Mouse (Mus musculus) spleen, postnatal 0 days (tissue): ENCODE results near the gene Skiv2l. TPM values are rescaled to one million over a fixed set of nuclear protein-coding genes. Genes with fewer than 3 reads are reported as not detected.

Experiments
- polyA plus RNA-seq: library from polyadenylated mRNA; unstranded; fragments of >200 nt; fragmentation: Nextera tagmentation; extraction: Ambion mirVana; gene quantifications from 2 replicates; pipeline ENCODE4 v1.2.1, GENCODE M21; 2015

The Skiv2l gene
- 22.8 and 27.9 TPM in 2 replicates for polyA plus RNA-seq

DNA sequence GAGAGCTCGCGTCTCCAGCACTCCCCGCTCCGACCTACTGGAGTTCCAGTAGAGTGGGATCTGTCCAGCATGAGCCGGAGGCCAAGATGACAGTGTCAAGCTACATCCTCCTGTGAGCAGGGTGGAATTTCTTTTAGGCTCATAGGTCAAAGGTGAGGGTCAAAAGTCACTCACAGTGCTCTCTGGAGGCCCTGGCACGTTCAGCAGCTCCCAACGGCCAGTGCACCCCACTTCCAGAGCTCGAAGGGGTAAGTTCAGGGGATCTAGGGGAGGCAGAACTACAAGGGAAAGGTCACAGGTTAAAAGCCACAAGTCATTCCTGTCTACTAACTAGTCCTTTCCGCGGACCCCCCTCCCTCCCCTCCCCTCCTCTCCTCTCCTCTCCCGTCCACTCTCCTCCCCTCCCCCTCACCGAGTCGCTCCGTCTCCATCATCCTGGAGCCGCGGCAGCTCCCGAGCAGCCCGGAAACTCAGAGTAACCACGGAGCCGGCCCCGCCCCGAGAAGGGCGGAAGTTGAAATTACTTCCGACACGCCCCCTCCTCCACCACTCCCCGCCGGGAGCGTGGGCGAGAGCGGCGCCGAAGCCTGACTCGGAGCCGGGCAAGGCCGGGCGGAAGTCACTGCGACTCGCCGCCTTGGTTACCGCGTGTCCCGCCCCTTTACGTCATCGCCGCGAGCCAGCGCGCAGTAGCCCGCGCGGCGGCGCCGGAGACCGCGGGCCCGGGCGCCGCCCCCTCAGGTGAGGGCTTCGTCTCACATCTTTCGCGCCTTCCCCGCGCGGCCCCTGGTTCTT is at the start of gene Skiv2l, which contains the start of gene Nelfe:
Gene Skiv2l (minus strand): TSS at position 489 of the 795 bp plus-strand sequence.
Gene Nelfe (plus strand): TSS at position 670 of the 795 bp plus-strand sequence.

DNA sequence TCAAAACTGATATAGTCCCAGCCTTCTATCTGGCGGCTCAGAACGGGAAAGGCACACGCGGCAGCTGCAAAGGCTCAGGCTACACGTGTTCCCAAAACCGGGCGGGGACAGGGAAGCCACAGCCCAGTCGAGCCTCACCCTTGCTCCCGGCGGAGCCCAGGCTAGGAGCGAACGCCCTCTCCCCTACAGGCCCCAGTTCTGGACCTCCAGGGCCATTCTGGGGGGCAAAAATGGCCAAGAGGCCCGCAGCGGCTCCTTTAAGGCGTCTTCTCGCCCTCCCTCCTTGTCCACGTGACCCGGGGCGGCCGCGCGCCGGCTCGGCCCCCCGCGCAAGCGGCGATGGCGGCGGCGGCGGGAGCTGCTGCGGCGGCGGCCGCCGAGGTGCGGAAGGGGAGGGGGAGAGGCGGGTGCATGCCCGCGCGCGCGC is 48.2 kb upstream of the Skiv2l start, which contains the start of the genes C2 and Ehmt2:
Gene C2 (minus strand): TSS at position 106 of the 427 bp plus-strand sequence.
Gene Ehmt2 (plus strand): TSS at position 310 of the 427 bp plus-strand sequence.

DNA sequence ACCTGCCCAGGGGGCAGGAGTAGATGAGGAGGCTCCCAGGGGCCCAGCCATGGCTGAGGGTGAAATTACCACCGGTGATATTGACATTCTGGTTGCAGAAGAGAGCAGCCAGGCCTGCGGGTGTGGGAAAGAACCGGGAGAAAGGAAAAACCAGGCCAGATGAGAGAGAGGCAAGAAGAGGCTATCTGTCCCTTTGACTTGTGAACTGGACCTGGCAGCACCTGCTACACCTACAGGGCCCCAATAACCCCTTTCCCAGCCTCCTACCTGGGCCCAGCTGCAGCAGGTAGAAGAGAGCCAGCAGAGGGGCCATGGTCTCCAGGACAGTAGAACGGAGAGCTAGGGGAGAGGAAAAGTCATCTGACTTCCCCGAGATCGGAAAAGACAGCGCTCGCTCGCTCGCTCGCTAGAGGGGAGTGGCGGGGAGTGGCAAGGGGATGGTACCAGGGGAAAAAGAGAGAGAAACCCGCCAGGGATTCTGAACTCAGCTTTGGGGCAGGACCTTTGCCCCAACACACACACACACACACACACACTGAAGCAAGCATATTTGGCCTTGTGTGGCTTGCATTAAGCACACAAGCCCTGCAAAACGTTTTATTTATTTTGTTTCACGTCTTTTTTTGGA is 31.8 kb upstream of the Skiv2l start, which contains the start of gene Gm20547:
Gene Gm20547 (minus strand): TSS at position 360 of the 628 bp plus-strand sequence.

DNA sequence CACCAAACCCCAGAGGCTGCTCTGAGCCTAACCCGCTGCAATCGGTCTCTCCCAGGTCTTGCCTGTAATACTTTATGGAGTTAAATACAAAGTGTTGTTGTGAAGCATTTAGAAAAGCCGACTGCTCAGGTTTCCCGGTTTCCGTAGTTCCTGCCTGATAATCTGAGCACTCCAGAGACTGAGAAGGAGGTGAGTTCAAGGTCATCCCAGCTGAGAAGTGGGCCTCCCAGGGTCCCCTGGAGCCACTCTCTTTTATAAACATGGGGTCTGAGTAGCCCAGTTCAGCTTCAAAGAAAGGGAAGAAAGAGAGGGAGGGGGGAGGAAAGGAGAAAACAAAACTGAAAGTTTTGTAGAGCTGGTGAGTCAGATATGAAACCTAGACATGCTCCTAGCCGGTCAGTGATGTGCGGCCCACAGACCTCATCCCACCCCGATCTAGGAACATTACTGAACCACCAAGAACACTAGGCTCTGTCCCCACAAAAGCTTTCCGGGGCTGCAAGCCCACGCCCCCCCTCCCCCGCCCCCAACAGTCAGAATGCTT is 29.4 kb upstream of the Skiv2l start, which contains the start of gene Zbtb12:
Gene Zbtb12 (plus strand): TSS at position 148 of the 544 bp plus-strand sequence.

DNA sequence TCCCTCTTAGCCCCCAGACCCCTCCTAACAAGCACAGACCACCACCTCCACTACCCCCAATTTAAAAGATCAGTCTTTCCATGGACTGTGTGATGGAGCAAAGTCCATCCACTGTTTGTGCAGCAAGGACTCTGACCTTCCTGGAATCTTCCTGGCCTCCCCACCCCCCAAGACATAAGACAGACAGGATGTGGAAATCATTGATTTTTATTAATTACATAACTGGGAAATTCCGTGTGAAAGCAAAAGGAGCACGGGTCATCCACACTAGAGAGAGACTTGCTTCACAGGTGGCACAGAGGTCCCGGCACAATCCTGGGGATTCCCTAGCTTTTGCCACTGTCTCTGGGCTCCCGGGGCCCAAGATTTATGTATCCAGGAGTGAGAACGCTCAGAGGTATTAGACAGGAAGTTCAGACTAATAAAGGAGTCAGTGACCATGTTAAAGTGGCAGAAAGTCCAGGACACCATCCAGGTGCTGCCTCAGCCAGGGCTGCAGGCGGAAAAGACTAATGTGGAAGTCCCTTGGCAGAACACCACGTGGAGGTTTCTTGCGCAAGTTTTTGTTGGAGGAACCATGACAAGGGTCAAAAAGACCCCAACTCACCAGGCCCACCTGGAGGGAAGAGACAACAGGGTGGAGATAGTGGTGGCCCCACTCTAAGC is 12.5 kb upstream of the Skiv2l start, which contains the start of gene Cfb:
Gene Cfb (minus strand): TSS at position 103 of the 666 bp plus-strand sequence.

DNA sequence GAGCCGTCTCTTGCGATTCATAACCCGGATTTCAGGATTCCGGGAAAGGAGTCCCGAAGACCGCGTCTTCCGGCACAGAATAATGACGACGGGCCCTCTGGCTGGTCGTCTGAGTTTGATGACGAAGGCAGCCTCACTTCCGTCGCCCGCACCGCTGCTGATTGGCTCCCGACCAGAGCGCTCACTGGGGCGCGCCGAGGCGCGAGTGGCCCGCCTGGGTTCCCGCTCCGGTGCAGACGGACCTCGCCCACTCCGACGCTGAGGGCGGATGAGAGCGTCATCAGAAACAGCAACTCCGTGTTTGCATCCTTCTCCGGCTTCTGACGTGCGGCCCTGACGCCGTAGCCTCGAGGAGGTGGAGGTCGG is 13.2 kb downstream of the Skiv2l start, which contains the start of the genes Stk19 and Dxo:
Gene Stk19 (minus strand): TSS at position 90 of the 366 bp plus-strand sequence.
Gene Dxo (plus strand): TSS at position 164 of the 366 bp plus-strand sequence.

DNA sequence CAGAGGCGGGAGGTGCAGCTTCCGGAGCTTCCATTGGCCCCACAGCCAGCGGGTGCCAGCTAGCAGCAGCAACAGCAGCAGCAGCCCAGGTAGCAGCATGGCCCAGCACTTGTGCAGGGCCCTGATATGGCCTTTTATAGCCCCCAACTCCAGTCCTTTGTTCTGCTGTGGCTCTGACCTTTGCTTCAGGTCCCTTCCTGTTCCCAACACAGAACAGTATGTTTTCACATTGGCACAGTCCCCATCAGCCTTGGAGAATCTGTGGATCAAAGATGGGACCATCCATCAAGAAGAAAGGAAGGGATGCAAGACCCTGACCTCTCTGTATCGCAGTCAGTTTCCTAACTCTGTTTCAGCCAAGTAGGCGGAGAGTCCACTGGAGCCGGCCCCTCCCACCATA is 45.7 kb downstream of the Skiv2l start, which contains the start of gene Cyp21a1:
Gene Cyp21a1 (minus strand): TSS at position 261 of the 400 bp plus-strand sequence.

Other genes with a start within 250 kb of the Skiv2l start
- gene Rnf5, start 246.5 kb downstream of the Skiv2l start, polyA plus RNA-seq, result 70.9 and 75.6 TPM in 2 replicates
- gene Agpat1, start 245.9 kb downstream of the Skiv2l start, polyA plus RNA-seq, result 22.9 and 23.1 TPM in 2 replicates
- gene Egfl8, start 234.2 kb downstream of the Skiv2l start, polyA plus RNA-seq, result 2.1 and 2.8 TPM in 2 replicates
- 10.5 and 14.2 TPM in 2 replicates for gene Ppt2, start 221.7 kb downstream of the Skiv2l start, polyA plus RNA-seq
- gene Prrt1, start 220.7 kb downstream of the Skiv2l start, polyA plus RNA-seq, result 0.11 and 0.19 TPM in 2 replicates
- 6.8 and 8.6 TPM in 2 replicates for gene Fkbpl, start 205.4 kb downstream of the Skiv2l start, polyA plus RNA-seq
- 18.6 and 26.1 TPM in 2 replicates for gene Atf6b, start 203.1 kb downstream of the Skiv2l start, polyA plus RNA-seq
- 2.2 and 3.9 TPM in 2 replicates for gene Tnxb, start 179.7 kb downstream of the Skiv2l start, polyA plus RNA-seq
- 2.7 and 2.8 TPM in 2 replicates for gene C4b, start 106.3 kb downstream of the Skiv2l start, polyA plus RNA-seq
- gene Cyp21a1, start 45.6 kb downstream of the Skiv2l start, polyA plus RNA-seq, result not detected in 2 replicates
- gene Stk19, start 13.3 kb downstream of the Skiv2l start, polyA plus RNA-seq, result 33.1 and 34.3 TPM in 2 replicates
- gene Dxo, start 13.2 kb downstream of the Skiv2l start, polyA plus RNA-seq, result 32.9 and 33.7 TPM in 2 replicates
- gene Nelfe, start 181 bp upstream of the Skiv2l start, polyA plus RNA-seq, result 49.8 and 51.5 TPM in 2 replicates
- 5.7 and 8.3 TPM in 2 replicates for gene Cfb, start 12.3 kb upstream of the Skiv2l start, polyA plus RNA-seq
- gene Zbtb12, start 29.3 kb upstream of the Skiv2l start, polyA plus RNA-seq, result 0.99 and 1.2 TPM in 2 replicates
- gene Gm20547, start 31.8 kb upstream of the Skiv2l start, polyA plus RNA-seq, result not detected in 2 replicates
- 7.5 and 11.8 TPM in 2 replicates for gene C2, start 48.1 kb upstream of the Skiv2l start, polyA plus RNA-seq
- 26.6 and 32.9 TPM in 2 replicates for gene Ehmt2, start 48.3 kb upstream of the Skiv2l start, polyA plus RNA-seq
- gene Slc44a4, start 64.3 kb upstream of the Skiv2l start, polyA plus RNA-seq, result 0.08 and 0.25 TPM in 2 replicates
- 15.6 and 21.0 TPM in 2 replicates for gene Neu1, start 81.0 kb upstream of the Skiv2l start, polyA plus RNA-seq
- gene Hspa1b, start 109.0 kb upstream of the Skiv2l start, polyA plus RNA-seq, result 0.13 and 0.32 TPM in 2 replicates
- gene Gm20481, start 119.7 kb upstream of the Skiv2l start, polyA plus RNA-seq, result not detected in 2 replicates
- gene Hspa1a, start 121.9 kb upstream of the Skiv2l start, polyA plus RNA-seq, result 1.7 and 1.8 TPM in 2 replicates
- gene Hspa1l, start 122.5 kb upstream of the Skiv2l start, polyA plus RNA-seq, result 0.23 and 0.30 TPM in 2 replicates
- gene Lsm2, start 131.7 kb upstream of the Skiv2l start, polyA plus RNA-seq, result 138 and 160 TPM in 2 replicates
- 104 and 108 TPM in 2 replicates for gene Vars, start 150.8 kb upstream of the Skiv2l start, polyA plus RNA-seq
- gene Vwa7, start 166.4 kb upstream of the Skiv2l start, polyA plus RNA-seq, result 0.40 and 0.49 TPM in 2 replicates
- 19.7 and 23.0 TPM in 2 replicates for gene Sapcd1, start 177.8 kb upstream of the Skiv2l start, polyA plus RNA-seq
- gene Msh5, start 196.5 kb upstream of the Skiv2l start, polyA plus RNA-seq, result 6.9 and 8.1 TPM in 2 replicates
- 245 and 258 TPM in 2 replicates for gene Clic1, start 199.8 kb upstream of the Skiv2l start, polyA plus RNA-seq
- gene Ddah2, start 208.8 kb upstream of the Skiv2l start, polyA plus RNA-seq, result 52.0 and 69.5 TPM in 2 replicates
- gene Ly6g6c, start 215.2 kb upstream of the Skiv2l start, polyA plus RNA-seq, result 0.17 TPM in 1 of 2 replicates, not detected in the other
- gene Mpig6b, start 216.0 kb upstream of the Skiv2l start, polyA plus RNA-seq, result 2.5 and 3.1 TPM in 2 replicates
- 0.23 and 0.47 TPM in 2 replicates for gene Ly6g6e, start 226.7 kb upstream of the Skiv2l start, polyA plus RNA-seq
- gene Ly6g6d, start 227.9 kb upstream of the Skiv2l start, polyA plus RNA-seq, result 1.2 and 2.1 TPM in 2 replicates
- gene Ly6g6f, start 235.4 kb upstream of the Skiv2l start, polyA plus RNA-seq, result 1.4 and 2.2 TPM in 2 replicates
- gene Abhd16a, start 239.1 kb upstream of the Skiv2l start, polyA plus RNA-seq, result 101 and 108 TPM in 2 replicates